Mouse (Mus musculus) myocyte (in vitro differentiated cells): ENCODE data around the gene Cacng8.

ENCODE experiments used
- CEBPB ChIP-seq: IDR thresholded peaks from 2 replicates; pipeline ENCODE4 v1.6.1; 2011; ENCODE audit warnings: mild to moderate bottlenecking, moderate library complexity; ENCODE audit not compliant: poor library complexity, insufficient read depth, severe bottlenecking
- E2F4 ChIP-seq: IDR thresholded peaks from one replicate; pipeline ENCODE4 v1.6.1; 2011; ENCODE audit warnings: mild to moderate bottlenecking, control low read depth, moderate library complexity; ENCODE audit not compliant: insufficient read depth
- MAX ChIP-seq: IDR thresholded peaks from one replicate; pipeline ENCODE4 v1.6.1; 2011; ENCODE audit warnings: low read depth, mild to moderate bottlenecking, control low read depth
- MYOD1 ChIP-seq, 3 experiments: IDR thresholded peaks; one replicate each; pipeline ENCODE4 v1.6.1; 2011; ENCODE audit warnings: control low read depth in 2 of 3, low read depth in 2 of 3, mild to moderate bottlenecking in 2 of 3, moderate library complexity in 1 of 3; ENCODE audit not compliant: insufficient read length in 2 of 3, control insufficient read depth in 1 of 3
- MYOG ChIP-seq, 3 experiments: IDR thresholded peaks; one replicate each; pipeline ENCODE4 v1.6.1; 2011; ENCODE audit warnings: control low read depth in 2 of 3, low read depth in 2 of 3, mild to moderate bottlenecking in 2 of 3; ENCODE audit not compliant: insufficient read length in 2 of 3, control insufficient read depth in 1 of 3, insufficient read depth in 1 of 3
- POLR2A ChIP-seq: IDR thresholded peaks from one replicate; pipeline ENCODE4 v1.6.1; 2011; ENCODE audit warnings: low read depth, mild to moderate bottlenecking, control low read depth, moderate library complexity; ENCODE audit not compliant: insufficient read length
- POLR2AphosphoS2 ChIP-seq: IDR thresholded peaks from one replicate; pipeline ENCODE4 v1.6.1; 2011; ENCODE audit warnings: low read depth, control low read depth; ENCODE audit not compliant: insufficient read length
- REST ChIP-seq: IDR thresholded peaks from one replicate; pipeline ENCODE4 v1.6.1; 2011; ENCODE audit warnings: mild to moderate bottlenecking, control low read depth, moderate library complexity; ENCODE audit not compliant: insufficient read depth, insufficient read length
- SRF ChIP-seq: IDR thresholded peaks from one replicate; pipeline ENCODE4 v1.6.1; 2011; ENCODE audit warnings: low read depth; ENCODE audit not compliant: control insufficient read depth, insufficient read length
- TCF12 ChIP-seq: IDR thresholded peaks from one replicate; pipeline ENCODE4 v1.6.1; 2011; ENCODE audit warnings: mild to moderate bottlenecking, control low read depth; ENCODE audit not compliant: poor library complexity, insufficient read depth, severe bottlenecking
- TCF3 ChIP-seq: IDR thresholded peaks from one replicate; pipeline ENCODE4 v1.6.1; 2011; ENCODE audit warnings: low read depth, control low read depth; ENCODE audit not compliant: insufficient read length
- USF1 ChIP-seq: IDR thresholded peaks from one replicate; pipeline ENCODE4 v1.6.1; 2011; ENCODE audit warnings: low read depth, mild to moderate bottlenecking, control low read depth, moderate library complexity

DNA sequence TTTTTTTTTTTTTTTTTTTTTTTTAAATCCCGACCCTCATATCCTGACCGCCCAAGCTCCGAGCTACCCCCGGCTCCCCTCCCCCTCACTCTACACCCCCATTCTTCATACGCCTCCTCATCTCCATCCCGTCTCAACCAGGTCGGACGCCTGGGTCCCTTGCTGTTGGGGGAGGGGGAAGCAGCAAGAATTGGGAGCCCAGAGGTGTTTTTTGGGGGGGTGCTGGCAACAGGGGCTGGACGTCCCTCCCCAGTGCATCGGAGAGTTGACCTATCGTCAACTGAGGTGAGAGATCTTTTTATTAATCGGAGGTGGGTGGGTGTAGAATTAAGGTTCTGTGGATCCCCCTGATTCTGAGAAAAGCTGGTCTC is 583 bp downstream of the Cacng8 start:
- TF ChIP-seq E2F4 = no peak
- TF ChIP-seq MYOD1 (IDR thresholded peaks at IDR 0.05; ENCODE audit: control insufficient read depth in 1 of 3, insufficient read length in 2 of 3, low read depth in 2 of 3) = no peak
- no peak for TF ChIP-seq POLR2A
- no peak for TF ChIP-seq TCF12
- no peak for TF ChIP-seq TCF3
- no peak for TF ChIP-seq POLR2AphosphoS2
- no peak for TF ChIP-seq MAX
- no peak for TF ChIP-seq MYOG (IDR thresholded peaks at IDR 0.05; ENCODE audit: control insufficient read depth in 1 of 3, insufficient read depth in 1 of 3, insufficient read length in 2 of 3, low read depth in 2 of 3)
- TF ChIP-seq USF1 = no peak
- TF ChIP-seq CEBPB = no peak
- no peak for TF ChIP-seq SRF
- no peak for TF ChIP-seq REST
